In genomic region chr8:4214006-4214980, GRCm38 (mm10) we compare ENCODE assay signal across 8 mouse cellular contexts. TPM values are rescaled to one million over a fixed set of nuclear protein-coding genes. Genes with fewer than 3 reads are reported as not detected.
DNase-seq lines count a peak whose midpoint lies in the region; ATAC-seq and TF ChIP-seq lines count a peak whose summit lies in the region.

No protein-coding gene starts in this region.

- H3K9me3 ChIP-seq in ES-Bruce4 (replicated peaks; ENCODE audit: control insufficient read depth, insufficient read depth, low read length, poor library complexity, severe bottlenecking): no peaks in the 10 kb centered on the region
- 0 out of 2 replicates have a peak, but pooled peaks cover 2% of the 10 kb centered on the region for H3K9me3 ChIP-seq in forebrain, embryonic 16.5 days (ENCODE audit: control insufficient read depth, low read length)
- H3K9me3 ChIP-seq in intestine, embryonic 16.5 days (ENCODE audit: control insufficient read depth, low read length): peaks cover 2% of the 10 kb centered on the region; the same call in 1 of the 2 replicates
- no peaks in the 10 kb centered on the region for H3K9me3 ChIP-seq in liver, postnatal 0 days (ENCODE audit: low read length)

- no peaks in the 10 kb centered on the region; the same call in 1 of the 2 replicates for H3K27me3 ChIP-seq in ES-Bruce4 (ENCODE audit: control insufficient read depth, insufficient read depth, low read length, poor library complexity, severe bottlenecking)
- H3K27me3 ChIP-seq in forebrain, embryonic 16.5 days (replicated peaks; ENCODE audit: control insufficient read depth, insufficient read depth, low read length): no peaks in the 10 kb centered on the region
- peaks cover 11% of the 10 kb centered on the region; the same call in 1 of the 2 replicates for H3K27me3 ChIP-seq in intestine, embryonic 16.5 days (replicated peaks; ENCODE audit: control insufficient read depth, insufficient read depth, low read length)
- H3K27me3 ChIP-seq in liver, postnatal 0 days (ENCODE audit: insufficient read depth, low read length): peaks cover 46% of the 10 kb centered on the region

- H3K4me2 ChIP-seq in forebrain, embryonic 16.5 days (ENCODE audit: low read length): peak overlapping the region; percentile 96
- peak overlapping the region; percentile 98 for H3K4me2 ChIP-seq in intestine, embryonic 16.5 days (ENCODE audit: low read depth, low read length)
- peak overlapping the region; percentile 71 for H3K4me2 ChIP-seq in liver, postnatal 0 days (ENCODE audit: low read depth, low read length)

- no peak overlapping the region for H3K27ac ChIP-seq in ES-Bruce4 (ENCODE audit: insufficient read depth, low read length)
- H3K27ac ChIP-seq in forebrain, embryonic 16.5 days (ENCODE audit: low read length): no peak overlapping the region
- peak overlapping the region; percentile 83 for H3K27ac ChIP-seq in intestine, embryonic 16.5 days (ENCODE audit: low read length)
- H3K27ac ChIP-seq in liver, postnatal 0 days (ENCODE audit: low read depth): no peak overlapping the region

- DNase-seq in adrenal gland, postnatal 14 days: peak; percentile 90
- DNase-seq in liver, postnatal 0 days: peak; percentile 72
- peak; percentile 48 for DNase-seq in neural tube, embryonic 10.5 days (ENCODE audit: extremely low spot score, low spot score)
- DNase-seq in urinary bladder, postnatal 25 days (ENCODE audit: low spot score): peak; percentile 62

- H3K4me3 ChIP-seq in ES-Bruce4 (ENCODE audit: low read depth, low read length): peak overlapping the region; percentile 26
- peak overlapping the region; percentile 49 for H3K4me3 ChIP-seq in forebrain, embryonic 16.5 days (replicated peaks; ENCODE audit: low read length)
- peak overlapping the region; percentile 58 for H3K4me3 ChIP-seq in intestine, embryonic 16.5 days (ENCODE audit: low read length)
- peak overlapping the region; percentile 45 for H3K4me3 ChIP-seq in liver, postnatal 0 days (ENCODE audit: low read depth, low read length)

- 20% methylated on average over 33 of the region's 33 CpGs for WGBS in forebrain, embryonic 16.5 days
- WGBS in intestine, embryonic 16.5 days: 8% methylated on average over 33 of the region's 33 CpGs
- WGBS in liver, postnatal 0 days (ENCODE audit: insufficient replicate concordance): 6% methylated on average over 33 of the region's 33 CpGs

- ATAC-seq in forebrain, embryonic 16.5 days: no peak
- peak; percentile 81 for ATAC-seq in intestine, embryonic 16.5 days
- ATAC-seq in liver, postnatal 0 days: peak; percentile 77
- no peak for ATAC-seq in cerebellum, adult (ENCODE audit: insufficient number of reproducible peaks, low FRiP score, low TSS enrichment)

- TF ChIP-seq POLR2A in ES-Bruce4 (IDR thresholded peaks at IDR 0.05; ENCODE audit: insufficient read depth, low read length): no peak

- no peaks in the 10 kb centered on the region for H3K36me3 ChIP-seq in ES-Bruce4 (ENCODE audit: control insufficient read depth, insufficient read depth, low read length, poor library complexity, severe bottlenecking)
- H3K36me3 ChIP-seq in forebrain, embryonic 16.5 days (ENCODE audit: control insufficient read depth, insufficient read depth): peaks cover 17% of the 10 kb centered on the region
- no peaks in the 10 kb centered on the region for H3K36me3 ChIP-seq in intestine, embryonic 16.5 days (ENCODE audit: control insufficient read depth, insufficient read depth, low read length)
- no peaks in the 10 kb centered on the region for H3K36me3 ChIP-seq in liver, postnatal 0 days (replicated peaks; ENCODE audit: insufficient read depth, low read length)

- TF ChIP-seq CTCF in ES-Bruce4 (IDR thresholded peaks at IDR 0.05; ENCODE audit: low read depth, low read length): no peak
- no peak for TF ChIP-seq CTCF in liver, postnatal 0 days (IDR thresholded peaks at IDR 0.05; ENCODE audit: low read depth)

- 0 out of 2 replicates have a peak overlapping the region, but pooled peaks have one; percentile 7 for H3K9ac ChIP-seq in ES-Bruce4 (ENCODE audit: low read depth, poor library complexity, severe bottlenecking)
- peak overlapping the region; percentile 62; the same call in 1 of the 2 replicates for H3K9ac ChIP-seq in forebrain, embryonic 16.5 days (replicated peaks; ENCODE audit: low read depth, low read length)
- peak overlapping the region; percentile 72 for H3K9ac ChIP-seq in intestine, embryonic 16.5 days (ENCODE audit: low read depth, low read length)
- H3K9ac ChIP-seq in liver, postnatal 0 days (replicated peaks): no peak overlapping the region

- no peak for TF ChIP-seq EP300 in ES-Bruce4 (IDR thresholded peaks at IDR 0.05; ENCODE audit: insufficient read depth, low read depth, low read length)
- TF ChIP-seq EP300 in liver, postnatal 0 days (IDR thresholded peaks at IDR 0.05; ENCODE audit: low read depth): no peak

- H3K4me1 ChIP-seq in ES-Bruce4 (ENCODE audit: control insufficient read depth, insufficient read depth, low read length): peaks cover 4% of the 10 kb centered on the region
- H3K4me1 ChIP-seq in forebrain, embryonic 16.5 days (replicated peaks; ENCODE audit: control insufficient read depth, insufficient read depth, low read length): peaks cover 35% of the 10 kb centered on the region
- peaks cover 42% of the 10 kb centered on the region for H3K4me1 ChIP-seq in intestine, embryonic 16.5 days (ENCODE audit: control insufficient read depth, insufficient read depth, low read length)
- peaks cover 28% of the 10 kb centered on the region for H3K4me1 ChIP-seq in liver, postnatal 0 days (ENCODE audit: insufficient read depth)

RNA-seq across cellular contexts. Expression of gene Prr36, which starts 3.0 kb away (rescaled TPM):
- polyA plus RNA-seq in ES-Bruce4 (2011; ENCODE audit: insufficient read depth, insufficient read length, low read depth, missing spikeins): 7.2 and 10.7 TPM in 2 replicates
- 3.7 and 4.7 TPM in 2 replicates for total RNA-seq in adrenal gland, postnatal 14 days (2021)
- polyA plus RNA-seq in forebrain, embryonic 16.5 days (2015; fragmentation: Nextera tagmentation; extraction: Ambion mirVana): 47.7 and 49.0 TPM in 2 replicates
- polyA plus RNA-seq in intestine, embryonic 16.5 days (2015; fragmentation: Nextera tagmentation; extraction: Ambion mirVana): 2.8 and 3.2 TPM in 2 replicates
- polyA plus RNA-seq in liver, postnatal 0 days (2015; fragmentation: Nextera tagmentation; extraction: Ambion mirVana): 0.12 and 0.15 TPM in 2 replicates

RNA-seq across cellular contexts. Expression of gene Lrrc8e, which starts 12.3 kb away (rescaled TPM):
- 1.0 and 1.4 TPM in 2 replicates for polyA plus RNA-seq in ES-Bruce4 (2011; ENCODE audit: insufficient read depth, insufficient read length, low read depth, missing spikeins)
- total RNA-seq in adrenal gland, postnatal 14 days (2021): 12.7 and 16.6 TPM in 2 replicates
- polyA plus RNA-seq in forebrain, embryonic 16.5 days (2015; fragmentation: Nextera tagmentation; extraction: Ambion mirVana): 0.05 TPM in 1 of 2 replicates, not detected in the other
- 2.6 and 2.8 TPM in 2 replicates for polyA plus RNA-seq in intestine, embryonic 16.5 days (2015; fragmentation: Nextera tagmentation; extraction: Ambion mirVana)
- 0.11 and 0.13 TPM in 2 replicates for polyA plus RNA-seq in liver, postnatal 0 days (2015; fragmentation: Nextera tagmentation; extraction: Ambion mirVana)

RNA-seq across cellular contexts. Expression of gene Map2k7, which starts 24.2 kb away (rescaled TPM):
- polyA plus RNA-seq in ES-Bruce4 (2011; ENCODE audit: insufficient read depth, insufficient read length, low read depth, missing spikeins): 56.9 and 62.1 TPM in 2 replicates
- total RNA-seq in adrenal gland, postnatal 14 days (2021): 75.9 and 86.0 TPM in 2 replicates
- polyA plus RNA-seq in forebrain, embryonic 16.5 days (2015; fragmentation: Nextera tagmentation; extraction: Ambion mirVana): 24.3 and 28.9 TPM in 2 replicates
- 17.8 and 18.8 TPM in 2 replicates for polyA plus RNA-seq in intestine, embryonic 16.5 days (2015; fragmentation: Nextera tagmentation; extraction: Ambion mirVana)
- 10.5 and 10.7 TPM in 2 replicates for polyA plus RNA-seq in liver, postnatal 0 days (2015; fragmentation: Nextera tagmentation; extraction: Ambion mirVana)

RNA-seq across cellular contexts. Expression of gene Gm49320, which starts 24.4 kb away (rescaled TPM):
- polyA plus RNA-seq in ES-Bruce4 (2011; ENCODE audit: insufficient read depth, insufficient read length, low read depth, missing spikeins): 0.33 and 1.2 TPM in 2 replicates
- not detected in 2 replicates for total RNA-seq in adrenal gland, postnatal 14 days (2021)
- 0.98 and 1.3 TPM in 2 replicates for polyA plus RNA-seq in forebrain, embryonic 16.5 days (2015; fragmentation: Nextera tagmentation; extraction: Ambion mirVana)
- polyA plus RNA-seq in intestine, embryonic 16.5 days (2015; fragmentation: Nextera tagmentation; extraction: Ambion mirVana): 0.64 and 0.70 TPM in 2 replicates
- 0.12 TPM in 1 of 2 replicates, not detected in the other for polyA plus RNA-seq in liver, postnatal 0 days (2015; fragmentation: Nextera tagmentation; extraction: Ambion mirVana)

RNA-seq across cellular contexts. Expression of gene Tgfbr3l, which starts 33.7 kb away (rescaled TPM):
- polyA plus RNA-seq in ES-Bruce4 (2011; ENCODE audit: insufficient read depth, insufficient read length, low read depth, missing spikeins): 4.2 and 5.6 TPM in 2 replicates
- total RNA-seq in adrenal gland, postnatal 14 days (2021): 12.2 and 12.4 TPM in 2 replicates
- 2.6 and 3.3 TPM in 2 replicates for polyA plus RNA-seq in forebrain, embryonic 16.5 days (2015; fragmentation: Nextera tagmentation; extraction: Ambion mirVana)
- 2.4 and 2.9 TPM in 2 replicates for polyA plus RNA-seq in intestine, embryonic 16.5 days (2015; fragmentation: Nextera tagmentation; extraction: Ambion mirVana)
- polyA plus RNA-seq in liver, postnatal 0 days (2015; fragmentation: Nextera tagmentation; extraction: Ambion mirVana): 0.97 and 2.3 TPM in 2 replicates

Comparison
In these comparisons a context has a peak if more than half of its experiments do, and no peak if none do; other contexts are left out.
1. ATAC-seq: peak in intestine, embryonic 16.5 days (single experiment) and liver, postnatal 0 days (single experiment); none in forebrain, embryonic 16.5 days (single experiment) and cerebellum, adult (single experiment).
2. Peak in every context shown above with its lines, with median percentiles within 50 percentile points of each other: H3K4me3 ChIP-seq, DNase-seq and H3K4me2 ChIP-seq.